Mouse (Mus musculus): ENCODE data around the gene Pcsk1. TPM values are rescaled to one million over a fixed set of nuclear protein-coding genes. Genes with fewer than 3 reads are reported as not detected.

Gene Pcsk1
- total RNA-seq (2014; rRNA removed), result 0.07 TPM in 1 of 2 replicates, not detected in the other
- polyA plus RNA-seq (2012; rRNA removed), result not detected in 2 replicates

DNA sequence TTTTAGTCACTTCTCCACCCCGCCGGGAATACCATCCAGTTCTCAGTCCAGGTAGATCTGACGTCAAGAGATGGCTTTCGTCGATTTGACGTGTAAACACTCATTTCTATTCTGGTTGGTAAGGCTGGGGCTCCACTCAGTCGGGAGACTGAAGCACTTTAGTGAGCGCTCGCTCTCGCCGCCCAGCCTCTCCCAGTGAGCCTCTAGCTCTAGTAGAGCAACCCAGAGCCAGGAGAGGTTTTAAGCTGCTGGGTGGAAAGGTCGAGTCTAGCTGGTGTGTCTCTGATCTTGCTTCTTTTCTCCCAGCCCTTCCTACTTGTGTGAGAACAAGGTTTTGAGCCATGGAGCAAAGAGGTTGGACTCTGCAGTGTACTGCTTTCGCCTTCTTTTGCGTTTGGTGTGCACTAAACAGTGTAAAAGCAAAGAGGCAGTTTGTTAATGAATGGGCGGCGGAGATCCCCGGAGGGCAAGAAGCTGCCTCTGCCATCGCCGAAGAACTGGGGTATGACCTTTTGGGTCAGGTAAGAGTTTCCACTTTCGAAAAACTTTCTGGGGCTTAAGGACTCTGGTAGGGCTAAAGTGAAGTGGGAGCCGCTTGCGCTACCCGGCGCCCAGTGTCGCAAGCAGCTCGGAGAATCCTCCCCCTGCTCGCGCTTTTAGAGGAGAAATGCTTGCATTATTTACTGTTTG, at the start of gene Pcsk1:
TSS of gene Pcsk1 (plus strand) at position 106 of the 690 bp plus-strand sequence.
- H3K4me1 ChIP-seq (ENCODE audit: control insufficient read depth, insufficient read depth, low read length), result no peaks in the 10 kb centered on the region
- no peak within 1 kb of the TSS for H3K27ac ChIP-seq (replicated peaks; ENCODE audit: insufficient read depth, low read depth, low read length)
- WGBS, result 2% methylated on average over 28 of the region's 28 CpGs
- no peaks in the 10 kb centered on the region; the same call in 1 of the 2 replicates for H3K27me3 ChIP-seq (ENCODE audit: control insufficient read depth, insufficient read depth, low read length)
- TF ChIP-seq POLR2A (IDR thresholded peaks at IDR 0.05; ENCODE audit: extremely low read depth, insufficient read depth, low read length) (no peak), CTCF (IDR thresholded peaks at IDR 0.05; ENCODE audit: low read depth, low read length) (no peak)
- no peak within 1 kb of the TSS for H3K9ac ChIP-seq (ENCODE audit: low read depth, low read length)
- no peaks in the 10 kb centered on the region for H3K79me2 ChIP-seq (ENCODE audit: control insufficient read depth, insufficient read depth, low read length)
- H3K4me3 ChIP-seq (ENCODE audit: insufficient read depth, low read depth, low read length), result no peak within 1 kb of the TSS
- DNase-seq (ENCODE audit: extremely low read depth, low read depth, low spot score), result no peak
- no peaks in the 10 kb centered on the region for H3K36me3 ChIP-seq (ENCODE audit: control insufficient read depth, insufficient read depth, low read length)

DNA sequence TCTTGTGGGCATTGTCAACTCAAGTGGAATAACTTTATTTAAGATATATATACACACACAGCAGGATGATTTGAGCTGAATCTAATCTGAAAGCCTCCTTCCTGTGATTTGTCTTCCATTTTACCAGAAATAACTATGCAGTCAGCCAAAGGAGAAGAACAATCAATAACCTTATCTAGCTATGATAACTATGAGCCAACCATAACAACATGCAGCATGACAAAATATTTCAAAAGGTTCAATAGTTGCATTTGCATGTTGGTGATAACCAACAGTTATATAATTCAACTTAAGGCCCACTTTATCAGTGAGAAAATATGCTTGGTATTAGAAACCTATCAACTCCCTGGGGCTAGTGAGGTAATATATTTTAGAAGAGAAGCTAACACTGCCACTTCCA, 30.8 kb upstream of the Pcsk1 start:
- H3K27me3 ChIP-seq (ENCODE audit: control insufficient read depth, insufficient read depth, low read length), result no peaks in the 10 kb centered on the region
- no peak overlapping the region for H3K9ac ChIP-seq (ENCODE audit: low read depth, low read length)
- H3K4me3 ChIP-seq (ENCODE audit: insufficient read depth, low read depth, low read length), result no peak overlapping the region
- H3K36me3 ChIP-seq (ENCODE audit: control insufficient read depth, insufficient read depth, low read length), result no peaks in the 10 kb centered on the region
- TF ChIP-seq CTCF (IDR thresholded peaks at IDR 0.05; ENCODE audit: low read depth, low read length), result no peak
- TF ChIP-seq POLR2A (IDR thresholded peaks at IDR 0.05; ENCODE audit: extremely low read depth, insufficient read depth, low read length), result no peak
- no peak overlapping the region for H3K27ac ChIP-seq (replicated peaks; ENCODE audit: insufficient read depth, low read depth, low read length)
- peak; percentile 68 for DNase-seq (ENCODE audit: extremely low read depth, low read depth, low spot score)
- H3K79me2 ChIP-seq (ENCODE audit: control insufficient read depth, insufficient read depth, low read length), result no peaks in the 10 kb centered on the region
- H3K4me1 ChIP-seq (ENCODE audit: control insufficient read depth, insufficient read depth, low read length), result peaks cover 3% of the 10 kb centered on the region; the same call in 1 of the 2 replicates

DNA sequence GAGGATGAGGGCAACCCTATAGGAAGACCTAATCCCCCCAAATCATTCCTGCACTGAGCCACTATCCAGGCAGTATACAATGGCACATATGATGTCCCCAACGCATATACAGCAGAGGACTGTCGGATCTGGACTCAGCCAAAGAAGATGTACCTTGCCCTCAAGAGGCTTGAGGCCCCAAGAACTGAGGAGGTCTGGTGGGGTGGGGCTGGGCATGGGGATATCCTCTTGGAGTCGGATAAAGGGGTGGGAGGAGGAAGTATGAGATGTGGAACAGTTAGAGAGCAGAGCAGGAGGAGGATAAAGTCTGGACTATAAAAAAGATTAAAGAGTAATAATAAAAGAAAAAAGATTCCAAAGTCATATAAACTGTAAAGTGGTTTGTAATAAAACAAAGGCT, 25.7 kb upstream of the Pcsk1 start:
- H3K79me2 ChIP-seq (ENCODE audit: control insufficient read depth, insufficient read depth, low read length), result no peaks in the 10 kb centered on the region
- no peak overlapping the region for H3K4me3 ChIP-seq (ENCODE audit: insufficient read depth, low read depth, low read length)
- H3K9ac ChIP-seq (ENCODE audit: low read depth, low read length), result no peak overlapping the region
- H3K36me3 ChIP-seq (ENCODE audit: control insufficient read depth, insufficient read depth, low read length), result no peaks in the 10 kb centered on the region
- WGBS, result 76% methylated on average over 3 of the region's 3 CpGs
- H3K27me3 ChIP-seq (ENCODE audit: control insufficient read depth, insufficient read depth, low read length), result no peaks in the 10 kb centered on the region
- TF ChIP-seq POLR2A (IDR thresholded peaks at IDR 0.05; ENCODE audit: extremely low read depth, insufficient read depth, low read length), result no peak
- no peak for TF ChIP-seq CTCF (IDR thresholded peaks at IDR 0.05; ENCODE audit: low read depth, low read length)
- DNase-seq (ENCODE audit: extremely low read depth, low read depth, low spot score), result no peak
- peaks cover 3% of the 10 kb centered on the region; the same call in 1 of the 2 replicates for H3K4me1 ChIP-seq (ENCODE audit: control insufficient read depth, insufficient read depth, low read length)
- no peak overlapping the region for H3K27ac ChIP-seq (replicated peaks; ENCODE audit: insufficient read depth, low read depth, low read length)

DNA sequence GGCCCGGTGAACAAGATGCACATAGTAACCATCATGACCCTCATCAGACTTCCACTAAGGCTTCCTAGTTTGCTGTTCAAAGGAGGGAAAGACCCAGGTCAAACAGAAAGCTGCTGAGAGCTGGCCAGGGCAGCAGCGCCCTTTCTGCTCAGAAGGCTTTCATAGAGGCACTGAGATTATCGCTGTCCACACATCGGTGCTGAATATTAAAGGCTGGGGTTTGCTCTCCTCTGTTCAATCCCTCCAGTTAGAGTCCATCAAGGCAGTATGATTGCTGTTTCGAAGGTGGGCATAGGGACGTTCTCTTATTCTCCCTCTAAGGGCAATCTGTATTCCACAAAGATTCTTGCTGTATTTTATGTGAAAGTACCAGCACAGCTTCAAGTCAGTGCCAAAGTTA, 1.0 kb upstream of the Pcsk1 start:
- TF ChIP-seq POLR2A (IDR thresholded peaks at IDR 0.05; ENCODE audit: extremely low read depth, insufficient read depth, low read length) (no peak), CTCF (IDR thresholded peaks at IDR 0.05; ENCODE audit: low read depth, low read length) (no peak)
- H3K27me3 ChIP-seq (ENCODE audit: control insufficient read depth, insufficient read depth, low read length), result no peaks in the 10 kb centered on the region; the same call in 1 of the 2 replicates
- peak; percentile 5 for DNase-seq (ENCODE audit: extremely low read depth, low read depth, low spot score)
- WGBS, result 19% methylated on average over 6 of the region's 6 CpGs
- H3K9ac ChIP-seq (ENCODE audit: low read depth, low read length), result no peak overlapping the region
- no peaks in the 10 kb centered on the region for H3K36me3 ChIP-seq (ENCODE audit: control insufficient read depth, insufficient read depth, low read length)
- no peaks in the 10 kb centered on the region for H3K79me2 ChIP-seq (ENCODE audit: control insufficient read depth, insufficient read depth, low read length)
- H3K27ac ChIP-seq (replicated peaks; ENCODE audit: insufficient read depth, low read depth, low read length), result no peak overlapping the region
- no peak overlapping the region for H3K4me3 ChIP-seq (ENCODE audit: insufficient read depth, low read depth, low read length)
- no peaks in the 10 kb centered on the region for H3K4me1 ChIP-seq (ENCODE audit: control insufficient read depth, insufficient read depth, low read length)

DNA sequence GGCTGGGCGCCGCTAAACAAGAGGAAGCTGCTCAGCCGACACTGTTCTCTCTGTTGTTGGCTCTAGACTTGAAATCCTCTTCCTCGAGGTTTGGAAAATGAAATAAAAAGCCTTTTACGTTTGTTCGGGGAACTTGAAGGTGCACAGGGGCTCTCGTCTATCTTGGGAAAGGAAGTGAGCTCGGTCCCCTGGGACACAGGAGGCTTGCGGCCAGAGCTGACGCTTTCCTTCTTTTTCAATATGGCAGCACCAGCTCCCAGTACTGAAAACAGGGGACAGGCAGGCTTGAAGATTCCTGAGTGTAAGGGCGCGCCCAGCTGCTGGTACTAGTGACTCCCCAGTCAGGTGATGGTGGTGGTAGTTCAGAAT, 769 bp downstream of the Pcsk1 start:
- no peak overlapping the region for H3K4me3 ChIP-seq (ENCODE audit: insufficient read depth, low read depth, low read length)
- H3K79me2 ChIP-seq (ENCODE audit: control insufficient read depth, insufficient read depth, low read length), result no peaks in the 10 kb centered on the region
- DNase-seq (ENCODE audit: extremely low read depth, low read depth, low spot score), result no peak
- no peak overlapping the region for H3K9ac ChIP-seq (ENCODE audit: low read depth, low read length)
- H3K27me3 ChIP-seq (ENCODE audit: control insufficient read depth, insufficient read depth, low read length), result no peaks in the 10 kb centered on the region; the same call in 1 of the 2 replicates
- H3K27ac ChIP-seq (replicated peaks; ENCODE audit: insufficient read depth, low read depth, low read length), result no peak overlapping the region
- no peaks in the 10 kb centered on the region for H3K36me3 ChIP-seq (ENCODE audit: control insufficient read depth, insufficient read depth, low read length)
- 3% methylated on average over 12 of the region's 12 CpGs for WGBS
- H3K4me1 ChIP-seq (ENCODE audit: control insufficient read depth, insufficient read depth, low read length), result no peaks in the 10 kb centered on the region
- no peak for TF ChIP-seq POLR2A (IDR thresholded peaks at IDR 0.05; ENCODE audit: extremely low read depth, insufficient read depth, low read length)
- no peak for TF ChIP-seq CTCF (IDR thresholded peaks at IDR 0.05; ENCODE audit: low read depth, low read length)

DNA sequence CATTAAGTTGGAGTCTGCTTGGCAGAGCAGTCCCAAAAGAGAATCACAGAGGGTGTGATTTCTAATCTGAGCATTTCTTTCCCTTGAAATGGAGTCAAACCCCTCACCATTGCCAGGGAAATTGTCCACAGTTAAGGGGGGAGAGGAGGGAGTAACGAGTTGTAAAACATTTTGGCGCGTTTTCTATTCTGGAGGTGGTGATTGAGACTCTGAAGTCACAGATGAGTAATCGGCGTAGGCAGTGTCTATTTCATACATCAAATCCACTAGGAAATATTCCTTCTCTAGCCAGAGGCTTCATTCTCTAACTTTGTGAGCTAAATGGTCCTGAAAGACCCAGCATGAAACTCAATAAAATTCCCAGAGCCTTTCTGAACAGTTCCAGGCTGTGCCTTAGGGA, 1.4 kb downstream of the Pcsk1 start:
- Histone ChIP-seq H3K27ac (replicated peaks; ENCODE audit: insufficient read depth, low read depth, low read length) (no peak overlapping the region), H3K27me3 (ENCODE audit: control insufficient read depth, insufficient read depth, low read length) (no peaks in the 10 kb centered on the region; the same call in 1 of the 2 replicates), H3K4me1 (ENCODE audit: control insufficient read depth, insufficient read depth, low read length) (no peaks in the 10 kb centered on the region), H3K9ac (ENCODE audit: low read depth, low read length) (no peak overlapping the region), H3K79me2 (ENCODE audit: control insufficient read depth, insufficient read depth, low read length) (no peaks in the 10 kb centered on the region), H3K36me3 (ENCODE audit: control insufficient read depth, insufficient read depth, low read length) (no peaks in the 10 kb centered on the region), H3K4me3 (ENCODE audit: insufficient read depth, low read depth, low read length) (no peak overlapping the region)
- TF ChIP-seq CTCF (IDR thresholded peaks at IDR 0.05; ENCODE audit: low read depth, low read length) (no peak), POLR2A (IDR thresholded peaks at IDR 0.05; ENCODE audit: extremely low read depth, insufficient read depth, low read length) (no peak)
- DNase-seq (ENCODE audit: extremely low read depth, low read depth, low spot score), result no peak
- WGBS, result 82% methylated on average over 5 of the region's 5 CpGs
